Mouse (Mus musculus): ENCODE data around the gene Tspan31. TPM values are rescaled to one million over a fixed set of nuclear protein-coding genes. Genes with fewer than 3 reads are reported as not detected.
"Not testable (repeated sequence)": the region's sequence is repeated elsewhere in the genome, so short reads cannot be mapped to it uniquely, and the experiment has no call there.

Gene Tspan31
- polyA plus RNA-seq, 1 experiment from 2014 or later = 157 TPM

DNA sequence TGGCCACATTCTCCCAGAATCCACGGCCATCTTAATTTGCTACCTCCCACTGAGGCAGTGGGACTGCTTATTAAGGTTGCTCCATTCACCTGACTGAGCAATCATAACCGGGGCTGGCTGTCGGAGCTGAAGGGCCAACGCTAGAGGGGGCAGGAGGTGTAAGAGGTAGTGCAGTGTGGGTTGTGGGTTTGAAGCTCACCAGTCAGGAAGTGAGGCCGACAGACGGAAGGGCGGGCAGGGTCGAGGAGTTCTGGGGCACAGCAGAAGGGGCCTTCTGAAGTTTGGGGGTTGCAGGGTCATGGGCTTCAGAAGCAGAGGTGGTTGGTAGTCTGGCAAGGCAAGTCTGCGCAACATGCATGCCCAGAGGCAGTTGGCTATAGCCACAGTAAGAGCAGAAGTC, 5.0 kb upstream of the Tspan31 start, which contains the start of gene Agap2:
Agap2 (plus strand) TSS at position 205 of the 400 bp plus-strand sequence.
- H3K4me2 ChIP-seq (ENCODE audit: low read length) = no peak within 1 kb of the TSS
- 58% methylated on average over 9 of the region's 9 CpGs for WGBS
- H3K27me3 ChIP-seq (ENCODE audit: insufficient read depth, low read length) = peaks cover 26% of the 10 kb centered on the region
- TF ChIP-seq CTCF (IDR thresholded peaks at IDR 0.05; ENCODE audit: low read depth) = no peak
- no peak within 1 kb of the TSS for H3K27ac ChIP-seq
- peaks cover 24% of the 10 kb centered on the region for H3K4me1 ChIP-seq (replicated peaks; ENCODE audit: insufficient read depth, low read length)
- no peak within 1 kb of the TSS for H3K9ac ChIP-seq (ENCODE audit: low read depth, low read length)
- no peak within 1 kb of the TSS for H3K4me3 ChIP-seq (replicated peaks; ENCODE audit: low read depth, low read length)
- H3K9me3 ChIP-seq (replicated peaks; ENCODE audit: low read length) = no peaks in the 10 kb centered on the region
- DNase-seq (ENCODE audit: low spot score) = no peak
- ATAC-seq (replicated peaks; ENCODE audit: low FRiP score, low read depth) = no peak
- H3K36me3 ChIP-seq (ENCODE audit: insufficient read depth, low read length) = no peaks in the 10 kb centered on the region

DNA sequence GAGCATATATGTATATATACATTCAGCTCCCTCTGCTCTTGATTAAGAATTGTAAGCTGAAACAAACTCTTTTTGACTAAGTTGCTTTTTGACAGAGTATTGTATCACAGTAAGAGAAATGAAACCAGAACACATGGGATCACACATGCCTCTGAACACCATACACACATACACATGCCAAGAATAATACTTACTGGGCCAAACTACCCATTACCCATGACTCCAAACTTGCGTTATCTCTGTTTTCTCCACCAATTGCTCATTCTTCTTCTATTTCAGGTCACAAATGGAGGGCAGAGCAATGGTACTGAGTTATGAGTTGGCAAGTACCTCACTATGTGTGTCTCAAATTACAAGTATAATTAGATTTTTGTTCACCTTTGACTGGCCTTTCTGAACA, 3.9 kb upstream of the Tspan31 start:
- DNase-seq (ENCODE audit: low spot score) = no peak
- no peak overlapping the region for H3K4me3 ChIP-seq (replicated peaks; ENCODE audit: low read depth, low read length)
- no peak overlapping the region for H3K9ac ChIP-seq (ENCODE audit: low read depth, low read length)
- WGBS = 81% methylated on average over 1 of the region's 1 CpGs
- peaks cover 14% of the 10 kb centered on the region; the same call in 1 of the 2 replicates for H3K4me1 ChIP-seq (replicated peaks; ENCODE audit: insufficient read depth, low read length)
- H3K27me3 ChIP-seq (ENCODE audit: insufficient read depth, low read length) = peaks cover 15% of the 10 kb centered on the region
- H3K4me2 ChIP-seq (ENCODE audit: low read length) = no peak overlapping the region
- H3K36me3 ChIP-seq (ENCODE audit: insufficient read depth, low read length) = no peaks in the 10 kb centered on the region
- ATAC-seq (replicated peaks; ENCODE audit: low FRiP score, low read depth) = no peak
- H3K9me3 ChIP-seq (replicated peaks; ENCODE audit: low read length) = no peaks in the 10 kb centered on the region
- H3K27ac ChIP-seq = no peak overlapping the region
- TF ChIP-seq CTCF (IDR thresholded peaks at IDR 0.05; ENCODE audit: low read depth) = no peak

DNA sequence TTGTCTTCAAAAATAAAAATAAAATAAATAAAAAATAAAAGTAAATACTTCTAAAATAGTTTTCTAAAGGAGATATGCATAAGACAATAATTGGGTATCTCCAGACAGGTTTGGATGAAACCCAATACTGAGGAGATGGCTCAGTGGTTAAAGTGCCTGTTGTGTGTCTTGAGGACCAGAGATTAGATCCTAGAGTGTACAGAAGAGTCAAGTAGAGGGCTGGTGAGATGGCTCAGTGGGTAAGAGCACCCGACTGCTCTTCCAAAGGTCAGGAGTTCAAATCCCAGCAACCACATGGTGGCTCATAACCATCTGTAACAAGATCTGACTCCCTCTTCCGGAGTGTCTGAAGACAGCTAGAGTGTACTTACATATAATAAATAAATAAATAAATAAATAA, 2.9 kb upstream of the Tspan31 start:
- H3K9me3 ChIP-seq (replicated peaks; ENCODE audit: low read length); H3K4me3 ChIP-seq (replicated peaks; ENCODE audit: low read depth, low read length); ATAC-seq (replicated peaks; ENCODE audit: low FRiP score, low read depth); H3K27ac ChIP-seq; H3K27me3 ChIP-seq (ENCODE audit: insufficient read depth, low read length); H3K36me3 ChIP-seq (ENCODE audit: insufficient read depth, low read length); DNase-seq (ENCODE audit: low spot score); H3K9ac ChIP-seq (ENCODE audit: low read depth, low read length); H3K4me2 ChIP-seq (ENCODE audit: low read length): not testable (repeated sequence)
- WGBS = 57% methylated on average over 2 of the region's 2 CpGs
- H3K4me1 ChIP-seq (replicated peaks; ENCODE audit: insufficient read depth, low read length) = peaks cover 16% of the 10 kb centered on the region; the same call in 1 of the 2 replicates

DNA sequence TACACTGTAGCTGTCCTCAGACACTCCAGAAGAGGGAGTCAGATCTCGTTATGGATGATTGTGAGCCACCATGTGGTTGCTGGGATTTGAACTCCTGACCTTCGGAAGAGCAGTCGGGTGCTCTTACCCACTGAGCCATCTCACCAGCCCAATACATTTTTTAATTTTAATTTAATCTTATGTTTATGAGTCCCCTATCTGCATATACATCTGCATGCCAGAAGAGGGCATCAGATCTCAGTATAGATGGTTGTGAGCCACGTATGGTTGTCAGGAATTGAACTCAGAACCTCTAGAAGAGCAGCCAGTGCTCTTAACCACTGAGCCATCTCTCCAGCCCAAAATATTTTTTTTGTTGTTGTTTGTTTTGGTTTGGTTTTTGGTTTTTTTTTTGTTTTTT, 2.2 kb upstream of the Tspan31 start:
- H3K27ac ChIP-seq; H3K4me2 ChIP-seq (ENCODE audit: low read length); H3K4me3 ChIP-seq (replicated peaks; ENCODE audit: low read depth, low read length); H3K9ac ChIP-seq (ENCODE audit: low read depth, low read length); DNase-seq (ENCODE audit: low spot score); ATAC-seq (replicated peaks; ENCODE audit: low FRiP score, low read depth); H3K27me3 ChIP-seq (ENCODE audit: insufficient read depth, low read length); H3K9me3 ChIP-seq (replicated peaks; ENCODE audit: low read length): not testable (repeated sequence)
- H3K4me1 ChIP-seq (replicated peaks; ENCODE audit: insufficient read depth, low read length) = peaks cover 16% of the 10 kb centered on the region; the same call in 1 of the 2 replicates
- WGBS = 80% methylated on average over 4 of the region's 4 CpGs
- peaks cover 13% of the 10 kb centered on the region for H3K36me3 ChIP-seq (ENCODE audit: insufficient read depth, low read length)

DNA sequence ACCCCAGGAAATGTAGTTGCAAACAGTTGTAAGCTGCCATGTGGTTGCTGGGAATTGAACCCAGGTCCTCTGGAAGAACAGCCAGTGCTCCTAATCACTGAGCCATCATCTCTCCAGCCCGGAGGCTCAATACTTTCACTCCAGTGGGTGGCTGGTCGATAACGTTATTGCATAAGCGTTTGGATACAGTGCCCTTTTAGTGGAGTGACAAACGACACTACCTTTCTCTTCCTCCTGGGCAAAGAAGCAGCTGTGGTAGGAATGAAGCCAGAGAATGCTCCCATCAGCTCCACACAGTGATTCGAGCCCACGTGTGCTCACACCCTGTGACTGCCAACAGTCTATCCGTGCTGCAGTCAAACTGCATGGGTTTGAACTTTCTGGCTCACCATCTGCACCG, 1.1 kb upstream of the Tspan31 start:
- WGBS = 72% methylated on average over 9 of the region's 9 CpGs
- H3K27ac ChIP-seq = no peak overlapping the region
- H3K27me3 ChIP-seq (ENCODE audit: insufficient read depth, low read length) = no peaks in the 10 kb centered on the region
- H3K4me1 ChIP-seq (replicated peaks; ENCODE audit: insufficient read depth, low read length) = peaks cover 16% of the 10 kb centered on the region; the same call in 1 of the 2 replicates
- H3K4me2 ChIP-seq (ENCODE audit: low read length) = peak overlapping the region; percentile 73
- H3K36me3 ChIP-seq (ENCODE audit: insufficient read depth, low read length) = peaks cover 22% of the 10 kb centered on the region
- no peak for TF ChIP-seq CTCF (IDR thresholded peaks at IDR 0.05; ENCODE audit: low read depth)
- no peaks in the 10 kb centered on the region for H3K9me3 ChIP-seq (replicated peaks; ENCODE audit: low read length)
- no peak for ATAC-seq (replicated peaks; ENCODE audit: low FRiP score, low read depth)
- H3K4me3 ChIP-seq (replicated peaks; ENCODE audit: low read depth, low read length) = no peak overlapping the region
- DNase-seq (ENCODE audit: low spot score) = no peak
- no peak overlapping the region for H3K9ac ChIP-seq (ENCODE audit: low read depth, low read length)

DNA sequence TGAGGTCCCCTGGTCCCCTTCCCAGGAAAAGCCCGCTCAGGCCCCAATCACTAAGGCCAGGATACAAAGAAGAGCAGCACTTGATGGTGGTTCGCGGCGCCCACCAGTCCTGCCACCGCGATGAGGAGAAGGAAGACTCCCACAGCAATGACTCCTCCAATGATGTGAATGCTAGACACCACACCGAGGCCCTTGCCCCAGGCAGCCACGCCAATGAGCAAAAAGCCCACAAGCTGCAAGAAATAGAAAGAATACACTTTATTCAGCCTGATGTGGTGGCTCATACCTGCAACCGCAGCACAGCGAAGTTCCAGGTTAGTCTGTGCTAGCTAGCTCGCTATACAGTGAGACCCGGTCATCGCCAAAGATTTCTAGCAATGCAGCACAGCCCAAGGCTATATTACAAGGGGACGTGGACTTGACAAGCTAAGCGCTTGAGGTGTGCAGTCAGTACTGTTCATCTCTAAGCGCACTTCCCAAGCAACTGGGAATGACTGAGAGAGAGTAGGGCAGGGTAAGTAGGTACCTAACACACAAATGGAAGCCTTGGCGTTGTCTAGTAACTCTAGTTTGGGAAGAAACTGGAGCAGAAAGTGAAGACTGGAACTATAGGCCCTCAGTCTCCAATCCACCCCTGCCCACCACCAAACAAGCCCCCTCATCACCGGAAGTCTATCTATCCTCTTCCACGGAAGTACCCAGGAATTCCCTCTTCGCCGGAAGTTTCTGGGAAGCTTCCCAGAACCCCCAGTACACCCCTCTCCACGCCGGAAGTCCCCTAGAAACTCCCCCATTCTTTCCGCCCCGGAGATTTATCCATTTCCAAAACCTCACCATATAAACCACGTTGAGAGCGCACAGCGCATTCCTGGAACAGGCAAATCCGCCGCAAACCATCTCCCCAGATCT, 529 bp downstream of the Tspan31 start:
- WGBS = 6% methylated on average over 30 of the region's 30 CpGs

More for the DNA sequence above, 529 bp downstream of the Tspan31 start:
- Histone ChIP-seq H3K4me2 (ENCODE audit: low read length) (peak overlapping the region; percentile 73), H3K9ac (ENCODE audit: low read depth, low read length) (peak overlapping the region; percentile 71), H3K4me1 (replicated peaks; ENCODE audit: insufficient read depth, low read length) (peaks cover 21% of the 10 kb centered on the region), H3K27me3 (ENCODE audit: insufficient read depth, low read length) (no peaks in the 10 kb centered on the region), H3K36me3 (ENCODE audit: insufficient read depth, low read length) (peaks cover 35% of the 10 kb centered on the region), H3K4me3 (replicated peaks; ENCODE audit: low read depth, low read length) (peak overlapping the region; percentile 72), H3K9me3 (replicated peaks; ENCODE audit: low read length) (no peaks in the 10 kb centered on the region), H3K27ac (peak overlapping the region; percentile 91)
- no peak for TF ChIP-seq CTCF (IDR thresholded peaks at IDR 0.05; ENCODE audit: low read depth)
- ATAC-seq (replicated peaks; ENCODE audit: low FRiP score, low read depth) (peak; percentile 22; the same call in 1 of the 2 replicates), DNase-seq (ENCODE audit: low spot score) (peak; percentile 79)
